Mouse (Mus musculus) ovary, postnatal 10 days (tissue): ENCODE data around the gene Map3k20.

Experiments
- DNase-seq: peaks from one replicate; pipeline ENCODE4 v3.0.0; 2022; ENCODE audit warnings: low spot score

Map3k20 gene

GRCm38 (mm10) chr2:72379425-72379824, 94.0 kb downstream of the Map3k20 start:
- DNase-seq, result no peak

GRCm38 (mm10) chr2:72382662-72383061, 97.2 kb downstream of the Map3k20 start:
- no peak for DNase-seq

DNA sequence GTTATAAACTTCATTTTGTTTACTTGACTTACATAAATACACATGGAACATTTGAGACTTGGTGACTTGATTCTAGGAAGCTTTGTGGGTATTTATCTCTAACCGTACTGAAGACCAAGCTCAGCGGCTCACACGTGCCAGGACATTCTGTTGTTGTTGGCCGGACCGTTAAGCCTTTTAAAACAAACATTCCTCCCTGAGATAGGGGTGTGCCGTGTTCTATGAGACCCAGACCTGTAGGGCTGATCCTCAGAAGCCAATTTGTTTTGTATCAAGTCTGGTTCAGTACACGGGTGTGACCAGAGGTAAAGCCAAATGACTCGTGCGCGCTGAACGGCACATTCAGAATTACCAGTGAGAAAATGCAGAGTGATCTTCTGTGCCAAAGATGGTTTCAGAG, 97.9 kb downstream of the Map3k20 start:
- DNase-seq, result no peak

DNA sequence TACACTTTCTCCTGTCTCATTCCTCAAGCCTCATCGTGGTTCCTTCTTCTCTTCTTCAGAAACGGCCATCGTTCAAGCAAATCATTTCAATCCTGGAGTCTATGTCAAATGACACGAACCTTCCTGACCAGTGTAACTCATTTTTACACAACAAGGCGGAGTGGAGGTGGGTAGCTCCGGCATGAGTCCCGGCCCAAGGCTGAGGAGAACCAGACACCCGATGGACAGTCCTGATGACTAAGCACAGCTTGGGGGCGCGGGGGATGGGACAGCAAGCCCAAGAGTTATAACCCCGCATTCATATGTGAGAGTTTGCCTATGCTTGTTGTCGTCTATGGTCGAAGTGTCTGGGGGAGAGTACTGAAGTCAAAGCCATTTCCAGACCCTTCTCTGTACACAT, 104.0 kb downstream of the Map3k20 start:
- no peak for DNase-seq

GRCm38 (mm10) chr2:72389942-72390341, 104.5 kb downstream of the Map3k20 start:
- peak; percentile 62 for DNase-seq

GRCm38 (mm10) chr2:72390474-72390873, 105.0 kb downstream of the Map3k20 start:
- no peak for DNase-seq

DNA sequence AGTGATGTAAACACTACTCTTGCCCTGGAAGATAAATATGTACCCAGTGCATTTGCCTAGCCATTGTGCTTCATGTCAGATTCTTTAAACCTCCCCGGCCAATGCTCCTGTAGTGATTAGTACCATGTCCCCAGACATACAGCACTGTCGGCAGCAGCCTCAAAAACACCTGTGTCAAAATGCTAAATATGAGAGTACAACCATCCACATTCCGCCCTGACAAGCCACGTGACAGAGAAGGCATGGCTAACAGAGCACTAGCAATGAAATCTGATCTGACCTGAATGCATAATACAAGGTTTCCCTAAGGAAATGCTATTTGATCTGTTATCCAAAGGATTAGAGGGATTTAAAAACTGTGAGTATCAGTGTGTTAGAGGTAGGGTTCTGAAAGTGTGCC, 105.6 kb downstream of the Map3k20 start:
- no peak for DNase-seq

- no peak for DNase-seq
Measured at GRCm38 (mm10) chr2:72391721-72392120, 106.3 kb downstream of the Map3k20 start.

GRCm38 (mm10) chr2:72392316-72392715, 106.9 kb downstream of the Map3k20 start:
- no peak for DNase-seq

- DNase-seq, result no peak
Measured at GRCm38 (mm10) chr2:72396934-72397333, 111.5 kb downstream of the Map3k20 start.

GRCm38 (mm10) chr2:72398227-72398626, 112.8 kb downstream of the Map3k20 start:
- peak; percentile 28 for DNase-seq

- no peak for DNase-seq
Measured at GRCm38 (mm10) chr2:72399469-72400195, 114.2 kb downstream of the Map3k20 start.

- no peak for DNase-seq
Measured at GRCm38 (mm10) chr2:72401290-72401689, 115.9 kb downstream of the Map3k20 start.

- DNase-seq, result no peak
Measured at GRCm38 (mm10) chr2:72405621-72406555, 120.5 kb downstream of the Map3k20 start.

GRCm38 (mm10) chr2:72406701-72407100, 121.3 kb downstream of the Map3k20 start:
- DNase-seq, result no peak

GRCm38 (mm10) chr2:72407341-72408092, 122.1 kb downstream of the Map3k20 start:
- no peak for DNase-seq

GRCm38 (mm10) chr2:72409968-72410367, 124.5 kb downstream of the Map3k20 start:
- no peak for DNase-seq

- DNase-seq, result no peak
Measured at GRCm38 (mm10) chr2:72412266-72412665, 126.8 kb downstream of the Map3k20 start.

DNA sequence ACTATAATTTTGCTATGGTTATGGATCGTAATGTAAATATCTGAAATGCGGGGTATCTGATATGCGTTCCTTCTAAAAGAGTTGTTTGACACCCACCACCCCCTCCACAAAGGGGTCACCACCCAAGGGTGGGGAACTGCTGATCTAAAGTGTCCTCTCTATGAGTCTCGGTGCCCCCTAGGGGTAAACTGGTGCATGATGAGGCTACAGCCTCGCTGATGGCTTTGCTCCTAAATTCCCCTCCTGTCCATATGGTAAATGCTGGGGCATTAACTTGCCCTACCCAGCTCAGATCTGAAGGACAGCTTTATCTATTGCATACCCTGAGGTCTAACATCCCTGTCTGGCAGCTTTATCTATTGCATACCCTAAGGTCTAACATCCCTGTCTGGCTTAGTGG, 130.0 kb downstream of the Map3k20 start:
- no peak for DNase-seq

DNA sequence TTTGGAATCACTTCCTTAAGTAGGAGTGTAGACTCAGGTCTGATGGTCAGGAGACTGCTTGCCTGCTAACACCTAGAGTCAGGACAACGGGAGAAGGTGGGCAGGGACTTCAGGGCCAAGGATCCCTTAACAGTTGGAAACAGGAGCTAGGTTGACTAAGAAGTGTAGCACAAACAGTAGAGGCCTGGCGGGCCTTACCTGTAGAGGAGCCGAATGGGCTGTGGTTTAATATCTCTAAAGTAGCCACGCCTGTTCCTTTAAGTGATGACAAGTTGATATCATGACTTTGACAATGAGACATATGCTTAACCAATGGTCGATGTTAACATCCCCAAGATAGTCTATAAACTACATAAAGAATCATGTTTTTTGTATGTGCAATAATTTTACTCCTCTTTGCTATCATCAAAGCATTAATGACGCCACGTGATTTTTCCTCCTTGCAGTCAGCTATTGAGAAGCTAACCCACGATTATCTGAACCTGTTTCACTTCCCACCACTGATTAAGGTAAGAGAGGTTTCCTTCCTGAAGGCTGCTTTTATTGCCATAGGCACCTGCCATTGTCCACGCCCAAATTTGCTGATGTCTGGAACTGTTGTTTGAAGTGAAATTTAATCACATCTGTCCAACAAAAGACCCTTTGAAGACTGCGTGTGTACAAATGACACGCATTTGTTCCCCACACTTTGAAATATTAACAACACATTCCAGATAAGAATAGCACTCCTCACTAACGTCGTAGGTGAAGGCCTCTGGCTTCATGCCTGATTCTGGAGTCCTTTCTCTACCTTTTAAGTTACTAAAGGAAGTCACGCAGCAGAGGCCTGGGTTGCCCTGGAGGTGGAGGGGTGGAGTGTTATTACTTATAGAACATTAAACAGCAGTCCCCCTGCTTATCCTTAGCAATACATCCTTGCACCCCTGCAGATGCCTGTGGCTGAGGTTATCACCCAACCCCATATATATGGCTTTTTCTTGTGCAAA, 131.0 kb downstream of the Map3k20 start:
- DNase-seq, result no peak

GRCm38 (mm10) chr2:72420561-72420960, 135.1 kb downstream of the Map3k20 start:
- no peak for DNase-seq
